Mouse (Mus musculus) intestine, embryonic 15.5 days (tissue): ENCODE results near the gene Slc5a10. TPM values are rescaled to one million over a fixed set of nuclear protein-coding genes. Genes with fewer than 3 reads are reported as not detected.

Experiments
- ATAC-seq: fragments of 200-750 bp; cut with Nextera tagmentation; 2 replicates; pipeline ENCODE4 v1.8.0; 2017; ENCODE audit warnings: moderate TSS enrichment, moderate library complexity
- H3K27ac ChIP-seq: fragments of 300-500 bp; sonication (generic); 2 replicates; pipeline ENCODE4 v1.5.1; 2015; ENCODE audit warnings: mild to moderate bottlenecking, inconsistent platforms
- H3K27me3 ChIP-seq: fragments of 300-500 bp; sonication (generic); replicated peaks from 2 replicates; pipeline ENCODE4 v1.6.1; 2015; ENCODE audit warnings: inconsistent platforms
- H3K36me3 ChIP-seq: fragments of 300-500 bp; sonication (generic); 2 replicates; pipeline ENCODE4 v1.6.1; 2015; ENCODE audit warnings: inconsistent platforms
- H3K4me1 ChIP-seq: fragments of 300-500 bp; sonication (generic); replicated peaks from 2 replicates; pipeline ENCODE4 v1.6.1; 2015; ENCODE audit warnings: inconsistent platforms
- H3K4me2 ChIP-seq: fragments of 300-500 bp; sonication (generic); replicated peaks from 2 replicates; pipeline ENCODE4 v1.6.1; 2015; ENCODE audit warnings: mild to moderate bottlenecking, inconsistent platforms
- H3K4me3 ChIP-seq: fragments of 300-500 bp; sonication (generic); replicated peaks from 2 replicates; pipeline ENCODE4 v1.5.1; 2015; ENCODE audit warnings: inconsistent platforms
- H3K9ac ChIP-seq: fragments of 300-500 bp; sonication (generic); 2 replicates; pipeline ENCODE4 v1.6.1; 2015; ENCODE audit warnings: inconsistent platforms
- H3K9me3 ChIP-seq: fragments of 300-500 bp; sonication (generic); 2 replicates; pipeline ENCODE4 v1.6.1; 2016; ENCODE audit warnings: inconsistent platforms
- WGBS: fragments of 180-500 bp; shearing (Covaris S2); methylation state at CpG from one replicate; pipeline ENCODE4 v1.1.7; 2015; 5-methylcytosine and 5-hydroxymethylcytosine counted together
- polyA plus RNA-seq: library from polyadenylated mRNA; unstranded; fragments of >200 nt; fragmentation: Nextera tagmentation; extraction: Ambion mirVana; gene quantifications from 2 replicates; pipeline ENCODE4 v1.2.1, GENCODE M21; 2015

The Slc5a10 gene
- polyA plus RNA-seq, 1 experiment from 2014 or later = 0.13 TPM

DNA sequence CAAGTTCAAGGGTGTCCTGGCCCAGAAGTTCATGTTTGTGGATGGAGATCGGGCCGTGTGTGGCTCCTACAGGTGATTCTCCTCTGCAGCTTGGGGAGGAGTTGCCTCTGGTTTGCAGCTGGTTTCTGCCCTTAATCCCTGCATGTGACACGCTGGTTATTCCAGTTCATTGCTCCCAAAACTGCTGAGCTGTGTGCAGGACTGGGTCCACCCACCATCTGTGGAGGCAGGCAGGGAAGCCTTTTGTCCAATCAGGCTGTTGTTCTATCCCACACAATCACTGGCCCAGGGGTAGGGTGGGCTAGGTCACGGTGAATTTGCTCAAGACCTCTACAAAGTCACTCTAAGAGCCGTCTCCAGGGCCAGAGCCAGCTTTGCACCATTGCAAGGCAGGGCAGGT is 18.9 kb downstream of the Slc5a10 start:
- Histone ChIP-seq H3K4me1 (peaks cover 7% of the 10 kb centered on the region; the same call in 1 of the 2 replicates), H3K36me3 (peaks cover 5% of the 10 kb centered on the region; the same call in 1 of the 2 replicates), H3K27me3 (no peaks in the 10 kb centered on the region), H3K27ac (no peak overlapping the region), H3K9me3 (no peaks in the 10 kb centered on the region), H3K9ac (no peak overlapping the region), H3K4me3 (no peak overlapping the region), H3K4me2 (no peak overlapping the region)
- WGBS = 86% methylated on average over 5 of the region's 5 CpGs
- ATAC-seq = no peak

DNA sequence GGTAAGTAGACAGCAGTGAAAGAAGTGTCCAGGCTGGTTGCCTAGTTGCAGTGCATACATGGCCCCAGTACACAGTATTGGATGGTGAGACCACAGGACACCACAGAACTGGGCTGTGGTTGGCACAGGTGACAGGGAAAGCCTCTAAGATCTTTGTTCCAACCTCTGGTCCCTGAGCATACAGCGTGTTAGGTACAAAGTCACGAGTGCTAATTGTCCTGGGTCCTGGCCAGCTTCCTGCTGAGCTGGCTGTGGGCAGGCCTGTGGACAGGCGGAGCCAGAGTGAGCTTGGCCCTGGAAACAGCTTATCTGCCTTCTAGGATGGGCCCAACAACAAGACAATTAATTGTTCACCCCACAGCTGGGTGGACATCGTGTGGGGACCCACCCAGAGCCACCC is 20.7 kb downstream of the Slc5a10 start:
- Histone ChIP-seq H3K4me1 (peaks cover 7% of the 10 kb centered on the region; the same call in 1 of the 2 replicates), H3K4me2 (no peak overlapping the region), H3K4me3 (no peak overlapping the region), H3K27ac (peak overlapping the region; percentile 73), H3K9ac (no peak overlapping the region), H3K9me3 (no peaks in the 10 kb centered on the region), H3K36me3 (peaks cover 5% of the 10 kb centered on the region; the same call in 1 of the 2 replicates), H3K27me3 (no peaks in the 10 kb centered on the region)
- 58% methylated on average over 4 of the region's 4 CpGs for WGBS
- peak; percentile 80 for ATAC-seq

DNA sequence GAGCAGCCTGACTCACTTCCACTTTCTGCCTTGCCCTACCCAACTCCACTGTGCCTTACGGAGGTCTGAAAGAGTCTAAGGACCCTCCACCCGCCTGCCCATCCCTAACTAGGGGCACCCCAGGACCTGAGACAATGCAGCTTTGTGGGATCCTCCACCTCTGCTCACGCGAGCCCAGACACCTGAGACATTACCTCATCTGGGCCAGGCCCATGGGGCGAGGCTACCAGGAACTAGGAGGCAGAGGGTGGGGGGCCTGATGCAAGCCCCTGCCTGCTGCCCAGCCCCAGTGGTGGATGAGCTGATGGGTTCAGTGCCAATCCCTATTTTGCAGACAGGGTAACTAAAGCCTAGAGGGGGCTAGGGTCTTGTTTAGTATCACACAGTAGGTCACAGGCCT is 21.2 kb downstream of the Slc5a10 start:
- Histone ChIP-seq H3K4me2 (no peak overlapping the region), H3K4me1 (peaks cover 7% of the 10 kb centered on the region; the same call in 1 of the 2 replicates), H3K36me3 (peaks cover 5% of the 10 kb centered on the region; the same call in 1 of the 2 replicates), H3K27ac (peak overlapping the region; percentile 73), H3K9ac (no peak overlapping the region), H3K4me3 (no peak overlapping the region), H3K9me3 (no peaks in the 10 kb centered on the region), H3K27me3 (no peaks in the 10 kb centered on the region)
- peak; percentile 50 for ATAC-seq
- WGBS = 74% methylated on average over 5 of the region's 5 CpGs

DNA sequence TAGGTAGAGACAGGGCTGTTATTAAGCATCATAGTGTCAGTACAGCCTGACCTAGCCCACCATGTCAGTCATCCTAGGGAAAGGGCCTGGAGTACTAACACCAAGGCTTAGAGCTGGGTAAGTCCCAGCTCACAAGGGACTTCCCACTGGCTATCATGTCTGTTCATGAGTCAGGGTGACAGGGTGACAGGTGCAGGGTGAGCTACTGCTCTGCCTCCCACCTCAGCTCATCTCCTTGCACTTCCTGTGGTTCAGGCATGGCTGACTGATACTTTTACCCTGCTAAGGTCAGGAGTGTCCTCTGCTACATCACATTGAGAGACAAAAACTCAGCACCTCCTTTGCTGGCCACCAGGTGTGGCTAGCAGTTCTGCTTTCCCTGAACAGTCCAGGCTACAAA is 21.8 kb downstream of the Slc5a10 start:
- no peaks in the 10 kb centered on the region for H3K9me3 ChIP-seq
- no peak overlapping the region for H3K9ac ChIP-seq
- H3K4me3 ChIP-seq = no peak overlapping the region
- no peak overlapping the region for H3K27ac ChIP-seq
- no peak for ATAC-seq
- peaks cover 7% of the 10 kb centered on the region; the same call in 1 of the 2 replicates for H3K4me1 ChIP-seq
- no peak overlapping the region for H3K4me2 ChIP-seq
- no peaks in the 10 kb centered on the region for H3K27me3 ChIP-seq
- H3K36me3 ChIP-seq = peaks cover 5% of the 10 kb centered on the region; the same call in 1 of the 2 replicates

DNA sequence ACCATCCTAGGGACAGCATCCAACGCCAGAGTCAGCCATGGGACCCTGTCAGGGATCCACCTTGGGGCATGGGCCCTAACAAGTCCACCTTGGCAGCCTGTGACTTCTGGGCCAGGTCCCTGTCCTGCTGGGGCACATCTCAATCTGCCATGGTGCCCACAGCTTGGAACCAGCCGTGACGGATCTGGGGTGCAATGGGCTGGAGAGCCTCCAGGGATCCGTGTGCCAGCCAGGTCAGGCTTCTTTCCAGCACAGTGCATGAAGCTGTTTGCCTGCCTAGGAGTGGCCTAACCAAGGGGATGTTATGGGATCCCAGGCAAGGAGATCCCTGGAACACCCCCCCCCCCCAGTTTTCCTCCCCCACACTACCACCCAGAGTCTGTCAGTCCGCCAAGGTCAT is 27.6 kb downstream of the Slc5a10 start:
- no peaks in the 10 kb centered on the region for H3K9me3 ChIP-seq
- no peak overlapping the region for H3K4me2 ChIP-seq
- H3K4me1 ChIP-seq = no peaks in the 10 kb centered on the region
- no peak overlapping the region for H3K4me3 ChIP-seq
- H3K27me3 ChIP-seq = no peaks in the 10 kb centered on the region
- WGBS = 85% methylated on average over 5 of the region's 5 CpGs
- H3K9ac ChIP-seq = no peak overlapping the region
- no peak overlapping the region for H3K27ac ChIP-seq
- H3K36me3 ChIP-seq = no peaks in the 10 kb centered on the region
- ATAC-seq = no peak

DNA sequence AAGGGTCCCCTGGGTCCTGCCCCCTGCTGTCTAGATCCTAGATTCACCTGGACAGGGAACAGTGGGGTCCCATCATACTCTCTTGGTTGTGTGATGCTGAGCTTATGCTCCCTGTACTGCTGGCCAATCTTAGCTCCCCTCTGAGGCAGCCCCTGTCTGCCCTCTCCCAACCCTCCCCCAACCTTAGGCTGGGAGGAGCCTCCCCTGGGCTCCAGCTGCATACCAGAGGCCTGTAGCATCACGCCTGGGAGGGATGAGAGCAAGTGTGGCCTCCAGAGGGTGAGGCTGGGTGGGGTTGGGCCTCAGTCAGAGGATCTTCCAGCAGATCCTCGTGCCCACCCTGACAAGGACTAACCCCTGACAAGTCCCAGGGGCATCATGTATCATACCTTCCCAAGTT is 33.0 kb downstream of the Slc5a10 start:
- H3K9ac ChIP-seq = no peak overlapping the region
- ATAC-seq = no peak
- no peaks in the 10 kb centered on the region for H3K36me3 ChIP-seq
- peaks cover 19% of the 10 kb centered on the region for H3K27me3 ChIP-seq
- 31% methylated on average over 2 of the region's 2 CpGs for WGBS
- no peaks in the 10 kb centered on the region for H3K9me3 ChIP-seq
- peaks cover 27% of the 10 kb centered on the region for H3K4me1 ChIP-seq
- no peak overlapping the region for H3K4me2 ChIP-seq
- H3K4me3 ChIP-seq = no peak overlapping the region
- H3K27ac ChIP-seq = no peak overlapping the region

DNA sequence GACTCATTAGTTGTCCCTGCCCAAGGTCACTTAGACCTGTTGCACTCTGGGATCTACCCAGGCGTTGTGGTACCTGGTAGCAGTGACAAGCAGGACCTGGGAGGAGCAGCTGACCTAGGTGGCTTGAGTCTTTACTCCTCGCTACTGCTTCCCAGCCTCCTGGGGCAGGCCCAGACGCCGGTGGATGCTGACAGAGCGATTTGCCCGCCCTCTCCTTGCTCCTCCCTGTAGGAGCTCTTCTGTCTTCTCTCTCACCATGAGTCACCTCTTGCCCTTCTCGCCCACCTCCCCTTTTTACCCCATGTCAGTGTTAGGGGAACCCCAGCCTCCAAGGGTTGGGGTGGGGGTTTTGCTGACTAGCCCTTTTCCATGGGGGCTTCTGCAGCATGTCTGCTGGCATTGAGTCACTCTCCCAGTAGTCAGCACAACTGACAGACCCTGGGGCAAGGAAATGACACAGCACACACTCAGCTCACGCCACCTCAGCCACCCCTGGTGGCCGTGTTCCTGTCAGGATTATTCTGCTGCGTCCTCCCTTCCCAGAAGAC is 33.6 kb downstream of the Slc5a10 start:
- no peaks in the 10 kb centered on the region for H3K9me3 ChIP-seq
- H3K9ac ChIP-seq = no peak overlapping the region
- WGBS = 55% methylated on average over 10 of the region's 10 CpGs
- no peaks in the 10 kb centered on the region for H3K36me3 ChIP-seq
- H3K4me1 ChIP-seq = peaks cover 27% of the 10 kb centered on the region
- H3K4me3 ChIP-seq = no peak overlapping the region
- no peak for ATAC-seq
- no peak overlapping the region for H3K27ac ChIP-seq
- H3K27me3 ChIP-seq = peaks cover 19% of the 10 kb centered on the region
- peak overlapping the region; percentile 78; the same call in 1 of the 2 replicates for H3K4me2 ChIP-seq

DNA sequence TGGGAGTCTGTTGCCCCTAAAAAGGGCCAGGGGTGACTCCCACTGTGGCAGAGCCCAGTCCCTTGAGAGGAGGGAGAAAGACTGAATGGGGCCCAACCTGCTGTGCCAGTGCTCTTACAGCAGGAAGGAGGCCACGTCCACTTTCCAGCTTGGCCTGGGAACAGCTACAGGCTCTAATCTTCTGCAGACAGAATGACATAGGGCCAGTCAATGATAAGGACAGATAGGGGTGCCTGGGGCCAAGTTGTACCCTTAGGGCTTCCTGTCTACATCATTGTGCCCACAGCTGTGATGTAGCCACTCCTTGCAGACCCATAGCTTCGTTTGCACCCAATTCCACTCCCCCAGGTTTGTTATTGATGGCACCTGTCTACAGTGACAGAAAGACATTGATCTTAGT is 34.5 kb downstream of the Slc5a10 start:
- H3K4me2 ChIP-seq = peak overlapping the region; percentile 78
- ATAC-seq = no peak
- WGBS = 37% methylated on average over 2 of the region's 2 CpGs
- no peak overlapping the region for H3K27ac ChIP-seq
- no peak overlapping the region; the same call in 1 of the 2 replicates for H3K4me3 ChIP-seq
- H3K27me3 ChIP-seq = peaks cover 19% of the 10 kb centered on the region
- peaks cover 27% of the 10 kb centered on the region for H3K4me1 ChIP-seq
- H3K36me3 ChIP-seq = no peaks in the 10 kb centered on the region
- H3K9ac ChIP-seq = no peak overlapping the region
- no peaks in the 10 kb centered on the region for H3K9me3 ChIP-seq

DNA sequence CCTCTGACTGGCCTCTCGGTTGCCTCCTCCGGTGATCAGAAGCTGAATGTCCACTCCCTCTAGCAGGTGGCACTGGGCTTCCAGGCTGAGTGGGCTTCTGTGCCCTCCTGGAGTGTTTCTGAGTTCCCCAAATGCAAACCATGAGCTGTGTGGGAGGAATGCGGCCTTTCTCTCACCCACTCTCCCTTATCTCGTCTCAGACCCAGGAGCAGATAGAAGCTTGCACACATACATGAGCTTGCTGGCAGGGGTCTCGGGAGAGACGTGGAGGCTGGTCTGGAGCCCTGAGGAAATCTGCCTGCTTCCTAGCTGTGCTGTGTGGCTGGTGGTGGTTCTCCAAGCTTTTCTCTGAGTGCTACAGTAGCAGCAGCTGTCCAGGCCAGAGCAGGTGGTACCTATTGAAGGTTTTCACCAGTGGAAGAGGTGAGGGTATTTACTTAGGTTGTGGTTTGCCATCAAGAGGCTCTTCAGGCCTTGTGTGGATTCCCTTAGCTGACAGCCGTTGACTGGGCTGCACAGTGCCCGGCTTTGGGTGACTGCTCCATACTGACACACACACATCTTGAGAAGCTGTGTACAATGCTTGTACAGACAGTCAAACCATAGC is 35.4 kb downstream of the Slc5a10 start:
- Histone ChIP-seq H3K4me2 (peak overlapping the region; percentile 78), H3K4me1 (peaks cover 27% of the 10 kb centered on the region), H3K4me3 (peak overlapping the region; percentile 46), H3K9ac (peak overlapping the region; percentile 41), H3K27ac (no peak overlapping the region), H3K36me3 (no peaks in the 10 kb centered on the region), H3K9me3 (no peaks in the 10 kb centered on the region), H3K27me3 (peaks cover 19% of the 10 kb centered on the region)
- no peak for ATAC-seq
- 62% methylated on average over 8 of the region's 8 CpGs for WGBS

DNA sequence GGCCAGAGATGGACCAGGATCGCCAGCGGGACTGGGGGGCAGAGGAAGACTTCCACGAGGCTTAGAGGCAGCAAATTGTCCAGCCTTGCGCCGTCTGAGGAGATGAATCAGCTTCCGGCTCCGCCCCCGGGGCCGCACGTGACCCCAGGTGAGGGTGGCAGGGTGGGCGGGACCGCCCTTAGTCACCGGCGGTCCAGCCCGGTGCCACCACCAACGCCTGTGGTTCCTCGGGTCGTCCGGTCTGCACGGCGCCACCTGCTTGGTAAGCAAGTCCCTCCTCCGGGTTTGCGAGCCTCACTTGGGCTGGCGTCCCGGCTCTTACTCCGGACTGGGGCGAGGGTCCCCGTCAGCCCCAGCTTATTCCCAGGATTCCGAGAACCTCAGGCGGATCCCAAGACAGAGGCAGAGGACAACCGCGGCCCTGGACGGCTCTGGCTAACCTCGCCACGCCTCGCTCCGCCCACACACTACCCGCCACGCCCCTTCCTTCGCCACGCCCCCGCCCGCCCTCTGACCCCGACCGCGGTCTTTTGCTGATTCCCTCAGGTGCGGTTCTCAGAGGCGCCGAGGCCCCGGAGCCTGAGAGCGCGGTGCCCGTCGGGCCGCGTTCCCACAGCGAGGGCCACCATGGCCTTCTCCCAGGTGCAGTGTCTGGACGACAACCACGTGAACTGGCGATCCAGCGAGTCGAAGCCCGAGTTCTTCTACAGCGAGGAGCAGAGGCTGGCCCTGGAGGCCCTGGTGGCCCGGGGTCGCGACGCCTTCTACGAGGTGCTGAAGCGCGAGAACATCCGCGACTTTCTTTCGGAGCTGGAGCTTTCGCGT is 36.5 kb downstream of the Slc5a10 start, which contains the start of gene Fam83g:
Gene Fam83g, plus strand, starts transcription at position 185 of the 825 bp plus-strand sequence.
- Histone ChIP-seq H3K27me3 (peaks cover 19% of the 10 kb centered on the region), H3K27ac (peak within 1 kb of the TSS; percentile 75), H3K36me3 (no peaks in the 10 kb centered on the region), H3K4me3 (peak within 1 kb of the TSS; percentile 46), H3K4me2 (peak within 1 kb of the TSS; percentile 78), H3K9ac (peak within 1 kb of the TSS; percentile 41), H3K4me1 (peaks cover 27% of the 10 kb centered on the region), H3K9me3 (no peaks in the 10 kb centered on the region)
- ATAC-seq = peak; percentile 93
- WGBS = 1% methylated on average over 76 of the region's 76 CpGs

DNA sequence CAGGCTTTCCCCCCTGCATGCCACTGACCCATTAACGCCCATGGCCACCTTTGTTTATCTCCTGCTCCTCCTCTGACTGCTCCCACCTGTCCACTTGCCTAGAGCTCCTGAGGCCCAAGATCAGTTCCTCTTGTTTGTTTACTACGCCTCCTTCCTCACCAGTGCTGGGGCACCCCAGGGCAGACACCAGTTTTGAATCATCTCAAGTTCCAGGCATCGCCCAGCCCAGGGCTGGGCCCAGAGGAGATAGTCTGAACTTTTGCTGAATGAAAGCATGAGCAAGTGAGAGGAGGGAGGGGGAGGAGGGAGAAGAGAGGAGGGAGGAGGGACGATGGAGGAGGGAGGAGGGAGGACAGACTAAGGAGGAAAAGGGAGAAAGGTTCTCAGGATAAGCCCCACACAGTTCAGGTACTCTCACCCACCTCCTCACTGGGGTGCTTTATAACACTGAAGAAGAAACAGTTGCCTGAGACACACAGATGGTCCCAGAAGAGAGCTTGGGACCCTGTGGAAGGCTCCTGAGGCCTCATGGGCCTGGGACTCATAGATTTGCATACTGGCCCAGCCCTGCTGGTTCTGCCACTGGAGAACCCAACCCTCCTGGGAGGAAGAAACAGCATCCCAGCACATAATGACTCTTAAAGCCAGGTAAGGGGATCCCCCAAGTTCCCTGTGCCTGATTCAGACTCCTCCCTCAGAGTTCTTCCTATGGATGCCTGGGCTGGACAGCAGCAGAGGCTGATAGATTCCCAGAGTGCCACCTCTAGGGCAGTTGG is 41.3 kb downstream of the Slc5a10 start:
- Histone ChIP-seq H3K9me3 (no peaks in the 10 kb centered on the region), H3K4me2 (no peak overlapping the region), H3K27me3 (0 out of 2 replicates have a peak, but pooled peaks cover 5% of the 10 kb centered on the region), H3K27ac (no peak overlapping the region), H3K36me3 (no peaks in the 10 kb centered on the region), H3K4me3 (no peak overlapping the region), H3K4me1 (peaks cover 27% of the 10 kb centered on the region; the same call in 1 of the 2 replicates), H3K9ac (no peak overlapping the region)
- WGBS = 51% methylated on average over 4 of the region's 4 CpGs
- no peak for ATAC-seq

DNA sequence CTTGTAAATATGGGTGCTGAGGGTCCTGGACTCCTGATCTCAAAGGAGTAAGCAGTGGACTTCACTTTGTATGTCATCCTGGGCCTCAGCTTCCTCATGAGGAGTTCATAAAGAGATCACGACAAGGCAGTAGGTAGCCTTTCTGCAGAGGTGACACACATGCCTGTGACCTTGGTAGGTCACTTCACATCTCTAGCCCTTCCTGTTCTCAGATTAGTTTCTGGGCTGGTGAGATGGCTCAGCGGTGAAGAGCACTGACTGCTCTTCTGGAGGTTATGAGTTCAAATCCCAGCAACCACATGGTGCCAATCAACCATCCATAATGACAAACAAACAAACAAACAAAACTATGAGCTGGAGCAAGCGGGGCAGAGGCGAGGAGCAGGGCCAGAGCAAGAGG is 42.9 kb downstream of the Slc5a10 start:
- WGBS = 79% methylated on average over 4 of the region's 4 CpGs
- no peak overlapping the region for H3K4me2 ChIP-seq
- no peak overlapping the region for H3K27ac ChIP-seq

More for the DNA sequence above, 42.9 kb downstream of the Slc5a10 start:
- no peak for ATAC-seq
- H3K4me3 ChIP-seq = no peak overlapping the region
- no peaks in the 10 kb centered on the region for H3K27me3 ChIP-seq
- no peaks in the 10 kb centered on the region for H3K36me3 ChIP-seq
- H3K4me1 ChIP-seq = peaks cover 25% of the 10 kb centered on the region; the same call in 1 of the 2 replicates
- H3K9me3 ChIP-seq = no peaks in the 10 kb centered on the region
- H3K9ac ChIP-seq = no peak overlapping the region
